Mouse (Mus musculus) ES-E14 (cell line): ENCODE results near the gene Sec14l4. TPM values are rescaled to one million over a fixed set of nuclear protein-coding genes. Genes with fewer than 3 reads are reported as not detected.

ENCODE experiments used
- DNase-seq: peaks from one replicate; pipeline ENCODE4 v3.0.0-alpha.2; 2013; ENCODE audit warnings: low read depth, low spot score
- H3K27ac ChIP-seq: 2 replicates; pipeline ENCODE4 v1.5.1; 2012; ENCODE audit warnings: low read depth, mild to moderate bottlenecking, low read length, moderate library complexity, mixed read lengths; ENCODE audit not compliant: poor library complexity, insufficient read depth, severe bottlenecking
- H3K36me3 ChIP-seq: 2 replicates; pipeline ENCODE4 v1.6.1; 2012; ENCODE audit warnings: mild to moderate bottlenecking, low read length, moderate library complexity, mixed read lengths; ENCODE audit not compliant: control insufficient read depth, poor library complexity, insufficient read depth, severe bottlenecking
- H3K4me1 ChIP-seq, 2 experiments: fragments of 150-350 bp in 1 of 2; sonication (generic) in 1 of 2; 2 replicates each; pipeline ENCODE4 v1.6.1; 2012; ENCODE audit warnings: low read length in 2 of 2, mild to moderate bottlenecking in 1 of 2, mixed read lengths in 1 of 2; ENCODE audit not compliant: control insufficient read depth in 2 of 2, insufficient read depth in 2 of 2, poor library complexity in 1 of 2
- H3K4me3 ChIP-seq, 2 experiments: fragments of 150-350 bp in 1 of 2; sonication (generic) in 1 of 2; 2 replicates each; pipeline ENCODE4 v1.5.1; 2012; ENCODE audit warnings: low read length in 2 of 2, low read depth in 1 of 2, mild to moderate bottlenecking in 1 of 2, mixed read lengths in 1 of 2; ENCODE audit not compliant: insufficient read depth in 1 of 2, poor library complexity in 1 of 2, severe bottlenecking in 1 of 2
- H3K9ac ChIP-seq: 2 replicates; pipeline ENCODE4 v1.6.1; 2012; ENCODE audit warnings: low read depth, mild to moderate bottlenecking, low read length, mixed read lengths; ENCODE audit not compliant: poor library complexity, insufficient read depth, severe bottlenecking
- H3K9me3 ChIP-seq: fragments of 150-350 bp; sonication (generic); 2 replicates; pipeline ENCODE4 v1.6.1; 2012; ENCODE audit warnings: low read depth, mild to moderate bottlenecking, low read length; ENCODE audit not compliant: control insufficient read depth, insufficient read depth
- CHD2 ChIP-seq: IDR thresholded peaks from 2 replicates; pipeline ENCODE4 v1.6.1; 2014; ENCODE audit warnings: mild to moderate bottlenecking, low read depth, low read length, inconsistent platforms
- HCFC1 ChIP-seq: IDR thresholded peaks from 2 replicates; pipeline ENCODE4 v1.6.1; 2012; ENCODE audit warnings: low read length, inconsistent platforms, borderline replicate concordance; ENCODE audit not compliant: insufficient read depth
- MAFK ChIP-seq: IDR thresholded peaks from 2 replicates; pipeline ENCODE4 v1.6.1; 2014; ENCODE audit warnings: mild to moderate bottlenecking, low read depth, low read length, inconsistent platforms; ENCODE audit not compliant: insufficient read depth
- ZC3H11A ChIP-seq: IDR thresholded peaks from 2 replicates; pipeline ENCODE4 v1.6.1; 2012; ENCODE audit warnings: low read depth, mild to moderate bottlenecking, inconsistent platforms, low read length, borderline replicate concordance
- ZNF384 ChIP-seq: IDR thresholded peaks from 2 replicates; pipeline ENCODE4 v1.6.1; 2012; ENCODE audit warnings: low read depth, low read length, inconsistent platforms
- in situ Hi-C, 2 experiments: fragments of 600-800 bp; cut with MboI; formaldehyde crosslinking; loops; one replicate each; pipeline ENCODE4 v1.15.1; 2025; ENCODE audit warnings: low sequenced_read_pairs in 2 of 2, inconsistent platforms in 1 of 2; ENCODE audit not compliant: unreplicated experiment in 2 of 2
- total RNA-seq: library from RNA; depleted of rRNA; stranded (reverse); fragments of 300-350 nt; gene quantifications from 2 replicates; pipeline ENCODE4 v1.2.3, GENCODE M21; 2012

Sec14l4 gene
- total RNA-seq, 1 experiment: 0.94 TPM

DNA sequence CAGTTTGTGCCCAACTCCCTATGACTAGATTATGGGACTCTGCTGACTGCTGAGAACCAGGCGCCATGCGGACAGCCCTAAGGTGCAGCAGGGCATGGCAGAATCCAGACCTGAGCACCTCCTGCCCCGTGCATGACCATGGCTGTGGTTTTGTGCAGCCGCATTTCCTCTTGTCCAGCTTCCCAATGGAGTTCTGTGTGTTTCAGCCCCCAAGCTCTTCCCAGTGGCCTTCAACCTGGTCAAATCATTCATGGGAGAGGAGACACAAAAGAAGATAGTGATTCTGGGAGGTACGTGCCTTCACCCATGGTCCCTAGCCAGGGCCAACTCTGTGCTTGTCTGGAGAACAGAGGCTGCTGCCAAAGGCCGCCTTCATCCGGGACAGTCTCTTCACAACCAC is 11.8 kb downstream of the Sec14l4 start:
- Histone ChIP-seq H3K9ac (no peak overlapping the region), H3K4me1 (no peaks in the 10 kb centered on the region), H3K36me3 (no peaks in the 10 kb centered on the region), H3K27ac (no peak overlapping the region), H3K9me3 (no peaks in the 10 kb centered on the region), H3K4me3 (no peak overlapping the region)
- DNase-seq: no peak
- TF ChIP-seq MAFK: no peak
- TF ChIP-seq ZC3H11A: no peak
- TF ChIP-seq CHD2: no peak
- no peak for TF ChIP-seq HCFC1
- TF ChIP-seq ZNF384: no peak
- in situ Hi-C loops: no loop called here

DNA sequence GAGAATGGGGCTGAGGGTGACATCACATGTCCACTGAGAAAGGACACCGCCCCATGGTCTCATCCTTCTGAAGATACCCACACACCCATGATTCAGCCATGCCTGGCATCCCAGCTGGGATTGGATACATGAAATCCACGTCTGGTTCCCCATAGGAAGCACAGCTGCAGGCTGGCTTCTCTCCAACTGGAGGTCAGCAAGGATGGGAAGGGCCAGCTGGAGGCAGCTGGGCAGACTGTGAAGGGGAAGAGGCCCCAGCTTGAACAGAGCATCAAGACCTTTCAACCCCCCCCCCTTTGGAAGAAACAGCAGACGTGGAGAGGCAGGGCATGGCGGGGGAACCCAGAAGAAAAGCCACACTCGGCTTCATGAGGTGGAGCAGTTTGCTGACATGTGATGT is 15.3 kb downstream of the Sec14l4 start:
- Histone ChIP-seq H3K9me3 (no peaks in the 10 kb centered on the region), H3K9ac (no peak overlapping the region), H3K4me1 (no peaks in the 10 kb centered on the region), H3K4me3 (no peak overlapping the region), H3K27ac (no peak overlapping the region), H3K36me3 (no peaks in the 10 kb centered on the region)
- in situ Hi-C loops: no loop called here
- TF ChIP-seq CHD2: no peak
- no peak for TF ChIP-seq ZC3H11A
- TF ChIP-seq HCFC1: no peak
- no peak for TF ChIP-seq ZNF384
- no peak for TF ChIP-seq MAFK
- DNase-seq: no peak

GRCm38 (mm10) chr11:4047766-4048165 is 16.5 kb downstream of the Sec14l4 start:
- no peak overlapping the region for H3K9ac ChIP-seq
- TF ChIP-seq MAFK: no peak
- 0 out of 2 replicates have a peak, but pooled peaks have one; percentile 34 for TF ChIP-seq ZNF384
- H3K27ac ChIP-seq: no peak overlapping the region
- no peaks in the 10 kb centered on the region for H3K9me3 ChIP-seq
- H3K4me1 ChIP-seq: no peaks in the 10 kb centered on the region
- no peak overlapping the region for H3K4me3 ChIP-seq
- in situ Hi-C loops: no loop called here
- H3K36me3 ChIP-seq: no peaks in the 10 kb centered on the region
- no peak for DNase-seq

DNA sequence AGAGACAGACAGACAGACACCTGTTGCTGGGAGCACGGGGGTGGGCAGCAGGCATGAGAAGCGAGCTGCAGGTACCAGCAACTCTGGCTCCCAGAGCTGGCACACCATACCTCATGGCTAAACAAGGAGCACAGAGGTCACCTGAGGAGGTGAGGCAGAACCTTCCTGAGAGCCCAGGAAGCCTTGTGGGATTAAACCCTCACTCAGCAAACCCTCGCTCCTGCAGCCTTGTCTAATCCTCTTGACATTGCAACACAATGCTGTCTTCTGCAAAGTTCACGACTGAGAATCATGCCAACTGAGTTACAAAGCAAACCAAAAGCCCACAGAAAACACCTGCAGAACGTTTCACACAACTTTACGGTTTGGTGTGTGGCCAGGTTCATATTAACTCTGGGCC is 17.2 kb downstream of the Sec14l4 start:
- no peak for TF ChIP-seq CHD2
- no peak for TF ChIP-seq HCFC1
- no peak for TF ChIP-seq MAFK
- TF ChIP-seq ZC3H11A: no peak
- no peak for TF ChIP-seq ZNF384
- no peak overlapping the region for H3K9ac ChIP-seq
- H3K4me1 ChIP-seq: no peaks in the 10 kb centered on the region
- no peak for DNase-seq
- H3K36me3 ChIP-seq: no peaks in the 10 kb centered on the region
- H3K27ac ChIP-seq: no peak overlapping the region
- in situ Hi-C loops: no loop called here
- no peak overlapping the region for H3K4me3 ChIP-seq
- no peaks in the 10 kb centered on the region for H3K9me3 ChIP-seq

GRCm38 (mm10) chr11:4053586-4053985 is 22.3 kb downstream of the Sec14l4 start:
- in situ Hi-C loops: no loop called here
- no peak overlapping the region for H3K27ac ChIP-seq
- H3K4me3 ChIP-seq: no peak overlapping the region
- H3K9ac ChIP-seq: no peak overlapping the region
- no peaks in the 10 kb centered on the region for H3K36me3 ChIP-seq
- H3K4me1 ChIP-seq: no peaks in the 10 kb centered on the region
- TF ChIP-seq ZC3H11A (peak; percentile 43; the same call in 1 of the 2 replicates), HCFC1 (no peak), ZNF384 (no peak), CHD2 (no peak)
- DNase-seq: peak; percentile 79
- H3K9me3 ChIP-seq: no peaks in the 10 kb centered on the region
